Mouse (Mus musculus): ENCODE measurements around the gene Rai1.

- TF ChIP-seq GATA1 (IDR thresholded peaks at IDR 0.05; ENCODE audit: low read length), result no peak
- TF ChIP-seq TAL1 (IDR thresholded peaks at IDR 0.05; ENCODE audit: low read length), result no peak
These were observed 36.2 kb upstream of the Rai1 start for GRCm38 (mm10) chr11:60068631-60069030.
